Mouse (Mus musculus) heart, embryonic 10.5 days (tissue): ENCODE measurements around the gene Syce3. TPM values are rescaled to one million over a fixed set of nuclear protein-coding genes. Genes with fewer than 3 reads are reported as not detected.

Experiments used
- DNase-seq: peaks from one replicate; pipeline ENCODE4 v3.0.0-alpha.2; 2017; ENCODE audit warnings: low spot score
- H3K27ac ChIP-seq: fragments of 300-500 bp; sonication (generic); 2 replicates; pipeline ENCODE4 v1.5.1; 2016; ENCODE audit warnings: mild to moderate bottlenecking
- H3K27me3 ChIP-seq: fragments of 300-500 bp; sonication (generic); 2 replicates; pipeline ENCODE4 v1.6.1; 2016; ENCODE audit warnings: mild to moderate bottlenecking; ENCODE audit not compliant: poor library complexity, insufficient read depth, severe bottlenecking
- H3K36me3 ChIP-seq: fragments of 300-500 bp; sonication (generic); 2 replicates; pipeline ENCODE4 v1.6.1; 2016; ENCODE audit warnings: mild to moderate bottlenecking, moderate library complexity
- H3K4me1 ChIP-seq: fragments of 300-500 bp; sonication (generic); 2 replicates; pipeline ENCODE4 v1.6.1; 2016; ENCODE audit warnings: mild to moderate bottlenecking
- H3K4me3 ChIP-seq: fragments of 300-500 bp; sonication (generic); 2 replicates; pipeline ENCODE4 v1.5.1; 2016; ENCODE audit warnings: mild to moderate bottlenecking, moderate library complexity
- H3K9me3 ChIP-seq: fragments of 300-500 bp; sonication (generic); 2 replicates; pipeline ENCODE4 v1.6.1; 2016; ENCODE audit warnings: mild to moderate bottlenecking, moderate library complexity
- WGBS: fragments of 180-500 bp; shearing (Covaris S2); methylation state at CpG from one replicate; pipeline ENCODE4 v1.1.7; 2016; 5-methylcytosine and 5-hydroxymethylcytosine counted together
- polyA plus RNA-seq: library from polyadenylated mRNA; unstranded; fragments of >200 nt; fragmentation: Nextera tagmentation; extraction: Ambion mirVana; gene quantifications from 2 replicates; pipeline ENCODE4 v1.2.1, GENCODE M21; 2016

Syce3 gene
- polyA plus RNA-seq, 1 experiment from 2014 or later = not detected

DNA sequence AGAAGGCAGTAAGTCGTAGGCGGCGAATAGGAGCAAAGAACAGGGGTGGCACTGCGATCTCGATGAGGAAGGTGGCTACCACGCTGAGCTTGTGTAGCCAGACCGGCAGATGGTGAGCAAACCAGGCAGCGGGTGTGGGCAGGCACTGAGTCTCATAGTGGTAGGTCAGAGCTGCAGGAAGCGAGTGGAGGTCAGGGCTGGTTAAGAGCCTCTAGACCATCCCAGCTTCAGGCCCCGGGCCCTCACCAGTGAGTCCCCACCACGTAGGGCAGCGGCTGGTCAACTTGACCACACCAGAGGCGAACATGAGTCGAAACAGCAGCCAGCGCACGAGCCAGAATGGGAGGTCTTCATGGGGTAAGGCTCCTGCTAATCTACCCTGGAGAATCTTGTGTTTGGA, 56.5 kb downstream of the Syce3 start:
- Histone ChIP-seq H3K27ac (no peak overlapping the region), H3K36me3 (peaks cover 48% of the 10 kb centered on the region), H3K27me3 (no peaks in the 10 kb centered on the region), H3K9me3 (no peaks in the 10 kb centered on the region), H3K4me3 (peak overlapping the region; percentile 77), H3K4me1 (peaks cover 32% of the 10 kb centered on the region)
- 94% methylated on average over 16 of the region's 16 CpGs for WGBS
- no peak for DNase-seq

DNA sequence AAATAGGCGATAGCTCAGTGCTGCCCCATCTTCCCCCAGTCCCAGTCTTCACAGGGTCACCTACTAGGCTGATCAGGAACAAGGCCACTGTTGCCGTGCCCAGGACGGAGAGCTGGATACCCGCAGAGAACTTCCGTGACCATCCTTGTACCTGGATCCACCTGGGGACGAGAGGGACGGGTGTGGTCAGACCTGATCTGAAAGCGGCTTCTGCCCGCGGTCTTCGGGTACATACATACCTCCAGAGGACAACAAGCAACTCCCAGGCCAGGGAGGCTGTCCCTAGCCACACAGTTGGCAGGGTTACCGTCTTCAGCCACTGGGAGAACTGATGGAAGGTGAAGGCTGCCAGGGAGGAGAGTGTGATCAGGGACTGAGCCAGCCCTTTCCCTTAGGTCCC, 57.5 kb downstream of the Syce3 start:
- Histone ChIP-seq H3K36me3 (peaks cover 46% of the 10 kb centered on the region), H3K4me1 (peaks cover 23% of the 10 kb centered on the region), H3K9me3 (no peaks in the 10 kb centered on the region), H3K27me3 (no peaks in the 10 kb centered on the region), H3K27ac (no peak overlapping the region), H3K4me3 (no peak overlapping the region)
- WGBS = 92% methylated on average over 12 of the region's 12 CpGs
- no peak for DNase-seq

GRCm38 (mm10) chr15:89352054-89352453, 58.2 kb downstream of the Syce3 start:
- H3K27ac ChIP-seq = no peak overlapping the region
- peaks cover 46% of the 10 kb centered on the region for H3K36me3 ChIP-seq
- DNase-seq = no peak
- H3K27me3 ChIP-seq = no peaks in the 10 kb centered on the region
- WGBS = 93% methylated on average over 14 of the region's 14 CpGs
- no peaks in the 10 kb centered on the region for H3K9me3 ChIP-seq
- H3K4me3 ChIP-seq = no peak overlapping the region
- H3K4me1 ChIP-seq = peaks cover 20% of the 10 kb centered on the region

- WGBS = 81% methylated on average over 15 of the region's 15 CpGs
- Histone ChIP-seq H3K27ac (no peak overlapping the region), H3K4me1 (peaks cover 20% of the 10 kb centered on the region), H3K4me3 (no peak overlapping the region), H3K36me3 (peaks cover 46% of the 10 kb centered on the region), H3K27me3 (no peaks in the 10 kb centered on the region), H3K9me3 (no peaks in the 10 kb centered on the region)
- DNase-seq = no peak
These were observed 59.0 kb downstream of the Syce3 start for GRCm38 (mm10) chr15:89351302-89351701.

DNA sequence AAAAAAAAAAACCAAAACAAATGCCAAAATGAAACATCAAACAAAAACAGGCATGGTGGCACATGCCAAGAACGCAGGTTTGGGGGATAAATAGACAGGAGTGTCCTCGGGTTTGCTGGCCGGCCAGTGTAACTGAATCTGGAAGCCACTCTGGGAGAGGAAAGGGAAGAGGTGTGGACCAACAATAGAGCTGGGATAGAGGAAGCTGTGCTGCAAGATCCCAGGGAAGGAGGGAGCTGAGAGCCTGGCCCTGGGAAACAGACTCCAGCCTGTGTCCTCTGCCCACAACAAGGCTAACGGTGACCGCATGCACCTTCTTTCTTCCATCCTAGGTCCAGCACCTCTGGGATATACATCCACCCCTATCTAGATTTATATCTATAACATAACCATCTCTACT, 59.9 kb downstream of the Syce3 start:
- Histone ChIP-seq H3K27me3 (no peaks in the 10 kb centered on the region), H3K4me1 (peaks cover 20% of the 10 kb centered on the region), H3K9me3 (no peaks in the 10 kb centered on the region), H3K27ac (no peak overlapping the region), H3K4me3 (no peak overlapping the region), H3K36me3 (peaks cover 46% of the 10 kb centered on the region)
- 71% methylated on average over 5 of the region's 5 CpGs for WGBS
- no peak for DNase-seq

DNA sequence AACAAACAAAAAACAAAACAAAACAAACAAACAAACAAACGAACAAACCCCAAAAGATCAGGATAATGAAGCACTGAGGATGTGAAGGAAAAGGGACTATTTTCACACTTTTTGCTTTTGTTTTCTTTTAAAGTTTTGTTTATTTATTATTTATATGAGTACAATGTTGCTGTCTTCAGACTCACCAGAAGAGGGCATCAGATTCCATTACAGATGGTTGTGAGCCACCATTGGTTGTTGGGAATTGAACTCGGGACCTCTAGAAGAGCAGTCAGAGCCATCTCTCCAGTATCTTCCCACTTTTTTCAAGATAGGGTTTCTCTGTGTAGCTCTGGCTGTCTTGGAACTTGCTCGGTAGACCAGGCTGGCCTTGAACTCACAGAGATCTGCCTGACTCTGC, 67.0 kb downstream of the Syce3 start:
- 0 out of 2 replicates have a peak, but pooled peaks cover 3% of the 10 kb centered on the region for H3K36me3 ChIP-seq
- no peak overlapping the region for H3K27ac ChIP-seq
- no peaks in the 10 kb centered on the region for H3K9me3 ChIP-seq
- no peaks in the 10 kb centered on the region for H3K27me3 ChIP-seq
- DNase-seq = no peak
- WGBS = 83% methylated on average over 3 of the region's 3 CpGs
- no peaks in the 10 kb centered on the region for H3K4me1 ChIP-seq
- no peak overlapping the region for H3K4me3 ChIP-seq

DNA sequence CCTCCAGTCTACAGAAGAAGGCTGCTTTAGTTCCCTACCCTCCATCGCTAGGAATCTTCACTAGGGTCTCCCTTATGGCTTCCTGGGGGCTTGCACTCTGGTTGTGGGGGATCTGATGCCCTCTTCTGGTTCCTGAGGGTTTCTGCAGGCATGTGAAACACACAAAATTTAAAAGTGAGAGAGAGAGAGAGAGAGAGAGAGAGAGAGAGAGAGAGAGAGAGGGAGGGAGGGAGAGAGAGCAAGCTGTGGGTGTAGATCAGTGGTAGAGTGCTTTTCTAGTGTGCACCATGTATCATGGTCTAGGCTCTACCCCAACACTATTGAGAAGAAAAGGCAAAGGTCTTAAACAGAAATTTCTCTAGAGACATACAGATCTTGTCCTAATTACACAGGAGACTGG, 68.6 kb downstream of the Syce3 start:
- Histone ChIP-seq H3K4me1 (no peaks in the 10 kb centered on the region), H3K27ac (no peak overlapping the region), H3K27me3 (no peaks in the 10 kb centered on the region), H3K9me3 (no peaks in the 10 kb centered on the region), H3K4me3 (no peak overlapping the region), H3K36me3 (no peaks in the 10 kb centered on the region)
- 41% methylated on average over 1 of the region's 1 CpGs for WGBS
- DNase-seq = no peak

Other genes with a start within 250 kb of the Syce3 start
- gene Plxnb2, start 229.7 kb downstream of the Syce3 start, polyA plus RNA-seq = 106 and 117 TPM in 2 replicates
- 23.1 and 23.5 TPM in 2 replicates for gene Dennd6b, start 214.0 kb downstream of the Syce3 start, polyA plus RNA-seq
- gene Ppp6r2, start 198.9 kb downstream of the Syce3 start, polyA plus RNA-seq = 12.4 and 23.5 TPM in 2 replicates
- gene Sbf1, start 95.2 kb downstream of the Syce3 start, polyA plus RNA-seq = 53.3 and 57.2 TPM in 2 replicates
- gene Adm2, start 87.8 kb downstream of the Syce3 start, polyA plus RNA-seq = 0.39 and 0.65 TPM in 2 replicates
- not detected in 2 replicates for gene Miox, start 76.1 kb downstream of the Syce3 start, polyA plus RNA-seq
- gene Lmf2, start 54.8 kb downstream of the Syce3 start, polyA plus RNA-seq = 51.5 and 55.2 TPM in 2 replicates
- gene Ncaph2, start 54.8 kb downstream of the Syce3 start, polyA plus RNA-seq = 137 and 150 TPM in 2 replicates
- gene Sco2, start 36.7 kb downstream of the Syce3 start, polyA plus RNA-seq = 8.1 TPM in 2 replicates
- 1.3 and 1.4 TPM in 2 replicates for gene Tymp, start 33.5 kb downstream of the Syce3 start, polyA plus RNA-seq
- gene Odf3b, start 31.2 kb downstream of the Syce3 start, polyA plus RNA-seq = 0.31 and 0.38 TPM in 2 replicates
- 0.06 TPM in 1 of 2 replicates, not detected in the other for gene Klhdc7b, start 25.6 kb downstream of the Syce3 start, polyA plus RNA-seq
- gene Cpt1b, start 15.4 kb upstream of the Syce3 start, polyA plus RNA-seq = 73.9 and 147 TPM in 2 replicates
- 2.7 and 3.4 TPM in 2 replicates for gene C730034F03Rik, start 19.1 kb upstream of the Syce3 start, polyA plus RNA-seq
- 0.38 and 0.58 TPM in 2 replicates for gene Gm44502, start 19.2 kb upstream of the Syce3 start, polyA plus RNA-seq
- 64.7 and 64.8 TPM in 2 replicates for gene Chkb, start 19.4 kb upstream of the Syce3 start, polyA plus RNA-seq
- 0.44 and 0.99 TPM in 2 replicates for gene Mapk8ip2, start 43.4 kb upstream of the Syce3 start, polyA plus RNA-seq
- 14.2 and 14.3 TPM in 2 replicates for gene Arsa, start 66.9 kb upstream of the Syce3 start, polyA plus RNA-seq
- gene Shank3, start 89.1 kb upstream of the Syce3 start, polyA plus RNA-seq = 2.1 and 2.6 TPM in 2 replicates
- gene Acr, start 157.8 kb upstream of the Syce3 start, polyA plus RNA-seq = 0.16 and 0.17 TPM in 2 replicates
- 23.2 and 35.1 TPM in 2 replicates for gene Rabl2, start 181.4 kb upstream of the Syce3 start, polyA plus RNA-seq